Mouse (Mus musculus) limb, embryonic 15.5 days (tissue): ENCODE data around the gene Hdc. TPM values are rescaled to one million over a fixed set of nuclear protein-coding genes. Genes with fewer than 3 reads are reported as not detected.

Experiments used
- ATAC-seq: fragments of 200-750 bp; cut with Nextera tagmentation; 2 replicates; pipeline ENCODE4 v1.8.0; 2017; ENCODE audit warnings: low read depth, moderate TSS enrichment; ENCODE audit not compliant: insufficient number of reproducible peaks, low FRiP score, low TSS enrichment
- H3K27ac ChIP-seq: fragments of 300-500 bp; sonication (generic); 2 replicates; pipeline ENCODE4 v1.5.1; 2015; ENCODE audit warnings: moderate library complexity, mild to moderate bottlenecking, inconsistent platforms
- H3K27me3 ChIP-seq: fragments of 300-500 bp; sonication (generic); 2 replicates; pipeline ENCODE4 v1.6.1; 2015; ENCODE audit warnings: inconsistent platforms
- H3K36me3 ChIP-seq: fragments of 300-500 bp; sonication (generic); 2 replicates; pipeline ENCODE4 v1.6.1; 2015; ENCODE audit warnings: inconsistent platforms
- H3K4me1 ChIP-seq: fragments of 300-500 bp; sonication (generic); 2 replicates; pipeline ENCODE4 v1.6.1; 2015; ENCODE audit warnings: inconsistent platforms
- H3K4me2 ChIP-seq: fragments of 300-500 bp; sonication (generic); 2 replicates; pipeline ENCODE4 v1.6.1; 2015; ENCODE audit warnings: mild to moderate bottlenecking, inconsistent platforms
- H3K4me3 ChIP-seq: fragments of 300-500 bp; sonication (generic); 2 replicates; pipeline ENCODE4 v1.5.1; 2015; ENCODE audit warnings: mild to moderate bottlenecking, inconsistent platforms
- H3K9ac ChIP-seq: fragments of 300-500 bp; sonication (generic); 2 replicates; pipeline ENCODE4 v1.6.1; 2015; ENCODE audit warnings: inconsistent platforms
- H3K9me3 ChIP-seq: fragments of 300-500 bp; sonication (generic); 2 replicates; pipeline ENCODE4 v1.6.1; 2016; ENCODE audit warnings: inconsistent platforms
- WGBS: fragments of 180-500 bp; shearing (Covaris S2); methylation state at CpG from one replicate; pipeline ENCODE4 v1.1.7; 2015; 5-methylcytosine and 5-hydroxymethylcytosine counted together
- polyA plus RNA-seq: library from polyadenylated mRNA; unstranded; fragments of >200 nt; fragmentation: Nextera tagmentation; extraction: Ambion mirVana; gene quantifications from 2 replicates; pipeline ENCODE4 v1.2.1, GENCODE M21; 2015

Gene Hdc
- polyA plus RNA-seq, 1 experiment from 2014 or later: 151 TPM

DNA sequence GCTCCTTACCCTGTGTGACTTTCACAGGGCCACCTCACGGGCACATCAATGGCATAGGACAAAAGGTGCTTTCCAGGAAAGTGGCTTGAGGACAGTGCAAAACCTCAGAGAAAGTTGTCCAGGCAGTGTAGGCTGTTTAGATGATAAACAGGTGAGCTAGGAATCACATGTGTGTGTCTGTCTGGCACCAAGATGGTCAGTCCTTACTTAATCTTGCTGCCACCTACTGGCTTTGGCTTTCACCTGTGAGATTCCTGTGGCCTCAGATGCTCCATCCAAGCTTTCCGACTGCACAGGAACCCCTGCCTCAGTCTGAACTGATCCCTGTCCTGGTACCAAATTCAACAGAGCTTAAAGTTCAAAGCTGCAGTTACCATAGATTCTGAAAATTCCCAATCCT, 20.7 kb downstream of the Hdc start:
- 50% methylated on average over 2 of the region's 2 CpGs for WGBS
- Histone ChIP-seq H3K36me3 (no peaks in the 10 kb centered on the region), H3K4me3 (no peak overlapping the region), H3K4me2 (no peak overlapping the region), H3K4me1 (peaks cover 8% of the 10 kb centered on the region), H3K27ac (no peak overlapping the region), H3K9ac (no peak overlapping the region), H3K27me3 (no peaks in the 10 kb centered on the region), H3K9me3 (no peaks in the 10 kb centered on the region)
- no peak for ATAC-seq

DNA sequence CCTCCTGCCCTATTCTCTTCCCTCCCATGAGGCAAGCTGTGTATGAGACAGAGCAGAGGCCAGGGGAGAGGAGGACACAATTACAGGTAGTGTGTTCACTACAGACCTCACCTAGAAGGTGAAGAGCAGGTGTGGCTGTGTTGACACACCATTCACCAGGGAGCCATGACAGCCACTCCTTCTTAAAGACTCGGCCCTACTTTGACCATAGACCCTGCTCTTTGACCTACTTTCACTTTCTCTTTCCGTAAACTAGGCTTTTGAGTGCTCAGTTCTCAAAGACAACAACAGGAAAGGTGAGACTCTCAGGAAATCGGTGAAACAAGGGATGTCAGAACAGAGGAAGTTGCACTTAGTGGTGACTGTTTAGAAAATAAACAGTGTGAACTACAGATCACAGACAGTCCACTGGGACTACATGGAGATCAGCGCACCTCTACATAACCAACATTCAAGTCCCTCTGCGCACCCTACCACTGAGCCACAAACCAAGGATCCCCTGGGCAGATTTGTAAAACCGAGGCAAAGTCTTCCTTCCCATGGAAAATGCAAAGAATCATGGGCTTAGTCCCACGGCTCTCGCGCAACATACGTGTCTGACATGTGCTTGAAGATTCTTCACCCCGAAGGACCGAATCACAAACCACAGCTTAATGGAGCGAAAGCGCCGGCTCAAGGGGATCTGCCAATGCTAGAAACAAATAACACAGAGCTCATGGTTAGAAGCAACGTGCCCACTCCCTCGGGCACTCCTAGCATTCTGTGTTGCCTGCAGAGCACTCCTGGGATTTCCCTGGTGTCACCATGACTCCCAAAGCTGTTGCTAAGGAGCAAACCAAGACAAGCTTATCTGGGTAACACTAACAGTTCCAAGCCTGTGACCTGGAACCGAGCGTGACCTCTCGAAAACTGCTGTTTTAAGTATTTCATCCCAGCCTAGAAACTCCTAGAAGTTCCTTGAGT, 21.5 kb downstream of the Hdc start:
- Histone ChIP-seq H3K27ac (no peak overlapping the region), H3K4me1 (peaks cover 8% of the 10 kb centered on the region), H3K9ac (no peak overlapping the region), H3K4me2 (no peak overlapping the region), H3K4me3 (no peak overlapping the region), H3K27me3 (no peaks in the 10 kb centered on the region), H3K9me3 (no peaks in the 10 kb centered on the region), H3K36me3 (no peaks in the 10 kb centered on the region)
- ATAC-seq: no peak
- 86% methylated on average over 20 of the region's 20 CpGs for WGBS

DNA sequence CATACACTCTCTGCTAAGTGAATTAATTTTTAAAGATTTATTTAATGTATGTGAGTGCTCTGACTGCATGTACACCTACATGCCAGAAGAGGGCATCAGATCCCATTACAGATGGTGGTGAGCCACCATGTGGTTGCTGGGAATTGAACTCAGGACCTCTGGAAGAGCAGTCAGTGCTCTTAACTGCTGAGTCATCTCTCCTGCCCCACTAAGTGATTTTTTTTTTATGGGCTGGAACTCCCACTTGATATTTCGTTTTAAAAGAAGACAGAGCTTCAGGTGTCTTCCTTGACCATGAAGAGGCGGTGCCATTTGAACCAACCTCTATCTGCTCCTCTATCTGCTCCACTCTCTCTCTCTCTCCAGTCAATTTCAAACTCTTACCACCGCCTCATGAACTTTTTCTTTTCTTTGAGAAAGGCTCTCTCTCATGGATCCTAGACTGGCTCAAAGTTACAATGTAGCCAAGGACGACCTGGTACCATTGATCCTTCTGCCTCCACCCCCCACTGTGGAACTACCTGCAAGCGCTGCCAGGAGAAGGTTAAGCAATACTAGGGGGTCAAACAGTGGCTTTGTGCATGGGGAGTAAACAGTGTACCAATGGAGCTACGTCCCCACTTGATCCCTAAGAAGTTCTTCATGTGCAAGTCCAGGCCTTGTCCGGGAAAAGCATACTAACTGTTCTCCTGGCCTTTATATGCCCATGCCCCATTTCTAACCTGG, 22.6 kb downstream of the Hdc start:
- WGBS: 90% methylated on average over 7 of the region's 7 CpGs
- Histone ChIP-seq H3K27me3 (no peaks in the 10 kb centered on the region), H3K9me3 (no peaks in the 10 kb centered on the region)

DNA sequence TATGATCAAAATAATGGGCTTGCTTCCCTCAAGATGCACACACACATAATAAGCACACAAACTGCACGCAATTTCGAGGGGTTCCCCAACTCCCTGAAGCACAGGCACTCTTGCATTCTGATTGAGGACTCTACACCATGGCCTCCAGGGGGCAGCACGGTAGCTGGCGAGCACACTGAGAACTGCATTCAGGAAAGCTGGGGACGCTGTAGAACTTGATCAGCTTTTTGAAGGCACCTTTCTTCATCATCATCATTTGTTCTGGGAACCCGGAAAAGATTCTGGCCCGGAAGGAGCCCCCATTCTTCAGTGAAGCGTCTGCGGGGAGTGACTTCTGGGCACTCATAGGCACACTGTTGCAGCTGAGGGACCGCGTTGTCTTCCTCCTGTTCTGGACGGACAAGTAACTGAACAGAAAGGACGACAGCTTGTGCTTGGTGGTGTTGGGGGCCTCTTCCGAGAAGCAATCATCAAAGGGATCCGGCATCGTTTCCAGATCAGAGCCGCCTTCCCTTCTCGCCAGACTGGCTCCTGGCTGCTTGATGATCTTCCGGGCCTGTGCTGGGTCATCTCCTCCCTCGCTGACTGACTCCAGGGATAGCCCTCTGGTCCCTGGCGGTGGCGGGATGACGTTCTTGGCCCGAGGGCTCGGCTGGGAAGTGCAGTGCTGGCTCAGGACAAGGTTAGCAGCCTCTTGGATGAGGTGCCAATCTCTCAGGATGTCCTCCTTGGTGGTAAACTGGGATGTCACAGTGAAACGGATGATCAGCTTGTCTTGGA, 25.1 kb downstream of the Hdc start:
- no peak for ATAC-seq
- H3K36me3 ChIP-seq: no peaks in the 10 kb centered on the region
- H3K27me3 ChIP-seq: no peaks in the 10 kb centered on the region
- peak overlapping the region; percentile 64 for H3K4me2 ChIP-seq
- H3K27ac ChIP-seq: no peak overlapping the region
- WGBS: 20% methylated on average over 26 of the region's 26 CpGs
- H3K4me3 ChIP-seq: peak overlapping the region; percentile 35
- 0 out of 2 replicates have a peak overlapping the region, but pooled peaks have one; percentile 23 for H3K9ac ChIP-seq
- H3K9me3 ChIP-seq: no peaks in the 10 kb centered on the region
- H3K4me1 ChIP-seq: peaks cover 3% of the 10 kb centered on the region; the same call in 1 of the 2 replicates

More for the DNA sequence above, 22.6 kb downstream of the Hdc start:
- Histone ChIP-seq H3K36me3 (no peaks in the 10 kb centered on the region), H3K4me3 (no peak overlapping the region), H3K4me1 (peaks cover 8% of the 10 kb centered on the region), H3K4me2 (no peak overlapping the region), H3K9ac (no peak overlapping the region), H3K27ac (no peak overlapping the region)
- no peak for ATAC-seq

DNA sequence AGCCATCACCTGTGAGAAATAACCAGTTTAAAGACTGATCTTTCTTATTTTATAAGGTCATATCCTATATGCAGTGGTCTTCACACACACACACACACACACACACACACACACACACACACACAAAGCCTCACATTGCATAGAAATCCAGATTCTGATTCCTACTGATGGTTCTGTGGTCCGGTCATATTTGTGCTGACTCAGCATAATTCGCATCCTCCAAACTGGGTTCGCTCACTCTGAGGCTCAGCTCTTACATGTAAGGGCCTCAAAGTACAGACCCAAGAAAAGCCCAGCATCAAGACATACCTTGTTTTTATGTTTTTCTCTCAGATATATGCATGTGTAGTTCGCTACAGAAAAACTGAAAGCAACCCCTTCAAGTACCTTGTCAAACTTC, 27.8 kb downstream of the Hdc start:
- Histone ChIP-seq H3K36me3 (no peaks in the 10 kb centered on the region), H3K4me3 (no peak overlapping the region), H3K4me1 (peaks cover 3% of the 10 kb centered on the region; the same call in 1 of the 2 replicates), H3K27ac (no peak overlapping the region), H3K4me2 (no peak overlapping the region), H3K9ac (no peak overlapping the region), H3K9me3 (no peaks in the 10 kb centered on the region), H3K27me3 (no peaks in the 10 kb centered on the region)
- 89% methylated on average over 4 of the region's 4 CpGs for WGBS
- no peak for ATAC-seq

DNA sequence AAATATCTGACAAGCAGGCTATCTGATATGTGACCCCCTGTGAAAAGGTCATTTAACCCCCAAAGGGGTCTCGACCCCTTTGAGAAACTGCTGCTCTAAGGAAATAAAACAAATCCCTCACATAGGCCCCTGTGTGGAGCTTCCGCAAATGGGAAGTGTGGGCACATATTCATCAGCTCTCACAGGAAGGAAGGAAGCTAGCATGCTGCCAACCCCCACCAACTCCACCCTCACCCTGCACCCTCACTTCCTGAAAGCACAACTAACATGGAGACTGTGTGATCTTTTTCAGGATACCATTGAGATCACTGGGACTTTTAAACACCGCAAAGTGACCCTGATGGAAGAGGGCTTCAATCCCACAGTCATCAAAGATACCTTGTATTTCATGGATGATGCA, 31.6 kb downstream of the Hdc start:
- peaks cover 3% of the 10 kb centered on the region; the same call in 1 of the 2 replicates for H3K4me1 ChIP-seq
- no peaks in the 10 kb centered on the region for H3K27me3 ChIP-seq
- no peak overlapping the region for H3K9ac ChIP-seq
- H3K36me3 ChIP-seq: no peaks in the 10 kb centered on the region
- H3K4me2 ChIP-seq: no peak overlapping the region
- no peak overlapping the region for H3K27ac ChIP-seq
- 83% methylated on average over 3 of the region's 3 CpGs for whole genome bisulfite sequencing
- no peak for ATAC-seq
- H3K4me3 ChIP-seq: no peak overlapping the region
- no peaks in the 10 kb centered on the region for H3K9me3 ChIP-seq

DNA sequence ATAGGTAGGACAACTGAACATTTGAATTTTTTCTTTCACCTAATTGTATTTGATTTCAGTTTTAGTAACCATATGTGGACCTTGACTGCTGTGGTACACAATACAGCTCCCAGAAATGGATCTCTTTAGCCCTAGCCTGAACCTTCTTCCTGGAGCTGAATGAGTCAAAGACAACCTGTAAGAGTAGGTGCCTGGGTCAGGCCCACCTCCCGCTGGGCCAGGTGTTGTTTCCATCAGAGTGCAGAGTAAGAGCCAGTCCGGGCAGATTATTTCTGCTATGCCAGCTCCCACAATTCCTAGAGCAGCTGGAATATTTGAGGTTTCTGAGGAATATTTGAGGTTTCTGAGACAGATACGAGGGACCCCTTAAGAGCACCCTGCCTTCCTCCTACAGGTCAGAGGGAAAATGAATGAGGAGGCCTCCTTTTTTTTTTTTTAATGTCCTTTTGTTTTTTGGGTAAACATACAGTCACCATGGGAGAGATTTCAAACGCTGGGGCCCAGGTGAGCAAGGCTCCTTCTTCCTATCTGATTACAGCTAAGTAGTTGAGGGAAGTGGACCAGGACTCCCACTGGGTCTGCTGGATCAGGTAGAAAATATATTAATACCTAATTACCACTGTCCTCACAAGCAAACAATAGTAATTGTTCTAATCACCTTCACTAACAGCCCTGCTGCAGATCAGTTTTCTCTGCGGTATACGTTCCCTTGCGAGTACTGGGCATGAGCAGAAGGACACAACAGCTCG, 34.3 kb downstream of the Hdc start:
- ATAC-seq: no peak

DNA sequence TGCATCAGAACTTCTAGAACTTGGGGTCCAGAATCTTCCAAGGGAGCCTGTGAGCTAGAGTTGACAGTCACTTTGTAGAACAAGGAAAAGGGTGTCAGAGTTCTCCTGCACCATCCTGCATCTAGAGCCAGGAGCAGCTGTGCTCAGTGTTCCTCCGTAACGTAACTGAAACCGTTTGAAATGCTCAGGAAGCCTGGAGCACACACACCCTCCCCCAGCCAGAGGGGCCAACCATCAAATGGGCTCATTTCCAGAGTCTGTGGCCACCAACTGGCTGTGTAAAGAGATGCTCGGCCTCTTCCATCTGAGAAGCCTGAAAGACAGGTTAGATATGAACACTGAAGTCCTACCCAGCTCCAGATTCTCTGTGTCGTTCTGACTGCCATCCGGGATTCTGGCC, 35.1 kb downstream of the Hdc start:
- ATAC-seq: no peak
- H3K27ac ChIP-seq: no peak overlapping the region
- H3K4me2 ChIP-seq: no peak overlapping the region
- peaks cover 3% of the 10 kb centered on the region; the same call in 1 of the 2 replicates for H3K4me1 ChIP-seq
- no peaks in the 10 kb centered on the region for H3K27me3 ChIP-seq
- H3K36me3 ChIP-seq: no peaks in the 10 kb centered on the region
- WGBS: 45% methylated on average over 6 of the region's 6 CpGs
- no peak overlapping the region for H3K9ac ChIP-seq
- H3K4me3 ChIP-seq: no peak overlapping the region
- H3K9me3 ChIP-seq: no peaks in the 10 kb centered on the region

More for the DNA sequence above, 34.3 kb downstream of the Hdc start:
- Histone ChIP-seq H3K9me3 (no peaks in the 10 kb centered on the region), H3K9ac (no peak overlapping the region), H3K4me3 (no peak overlapping the region), H3K4me1 (peaks cover 3% of the 10 kb centered on the region; the same call in 1 of the 2 replicates), H3K36me3 (no peaks in the 10 kb centered on the region), H3K27me3 (no peaks in the 10 kb centered on the region), H3K27ac (no peak overlapping the region), H3K4me2 (no peak overlapping the region)
- WGBS: 75% methylated on average over 8 of the region's 8 CpGs

DNA sequence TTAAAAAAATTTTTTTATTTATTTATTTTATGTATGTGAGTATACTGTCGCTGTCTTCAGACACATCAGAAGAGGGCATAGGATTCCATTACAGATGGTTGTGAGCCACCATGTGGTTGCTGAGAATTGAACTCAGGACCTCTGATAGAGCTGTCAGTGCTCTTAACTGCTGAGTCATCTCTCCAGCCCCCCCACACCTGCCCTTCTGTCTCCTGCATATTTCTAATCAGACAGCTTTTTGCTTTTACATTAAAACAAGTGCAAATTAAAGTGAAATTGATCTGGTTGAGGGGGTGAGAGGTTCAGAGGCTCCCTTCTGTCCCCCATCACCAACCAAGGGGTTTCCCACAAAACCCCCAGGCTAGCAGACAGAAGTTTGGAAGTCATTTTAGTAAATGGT, 39.8 kb downstream of the Hdc start:
- H3K27ac ChIP-seq: no peak overlapping the region
- no peak overlapping the region for H3K9ac ChIP-seq
- no peaks in the 10 kb centered on the region for H3K36me3 ChIP-seq
- no peak for ATAC-seq
- H3K9me3 ChIP-seq: no peaks in the 10 kb centered on the region
- WGBS: 95% methylated on average over 1 of the region's 1 CpGs
- no peaks in the 10 kb centered on the region for H3K27me3 ChIP-seq
- H3K4me2 ChIP-seq: no peak overlapping the region
- H3K4me3 ChIP-seq: no peak overlapping the region
- H3K4me1 ChIP-seq: peaks cover 3% of the 10 kb centered on the region; the same call in 1 of the 2 replicates

DNA sequence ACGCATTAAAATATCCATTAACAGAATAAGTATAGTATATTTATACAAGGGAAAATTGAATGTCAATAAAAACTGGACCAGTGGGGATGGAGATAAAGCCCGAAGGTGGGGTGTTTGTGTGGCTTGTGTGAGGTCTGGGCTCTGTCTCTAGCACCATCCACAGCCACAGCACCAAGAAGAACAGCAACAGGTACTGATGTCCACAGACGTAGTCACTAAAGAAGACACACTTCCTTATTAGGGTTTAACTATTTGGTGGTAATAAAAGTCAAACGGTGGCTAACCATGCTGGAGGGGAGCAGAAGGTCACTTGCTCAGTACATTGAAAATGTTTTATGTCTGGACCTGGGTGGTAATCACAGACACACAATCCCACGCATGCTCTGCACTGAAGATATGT, 41.7 kb downstream of the Hdc start:
- Histone ChIP-seq H3K9me3 (no peaks in the 10 kb centered on the region), H3K4me1 (no peaks in the 10 kb centered on the region), H3K9ac (no peak overlapping the region), H3K4me2 (no peak overlapping the region), H3K36me3 (no peaks in the 10 kb centered on the region), H3K27ac (no peak overlapping the region), H3K27me3 (no peaks in the 10 kb centered on the region), H3K4me3 (no peak overlapping the region)
- no peak for ATAC-seq
- WGBS: 70% methylated on average over 5 of the region's 5 CpGs
